Mouse (Mus musculus): Measurements from ENCODE around the gene Clasrp. TPM values are rescaled to one million over a fixed set of nuclear protein-coding genes. Genes with fewer than 3 reads are reported as not detected.

Gene Clasrp
- polyA plus RNA-seq, 2 experiments = 7.5 to 21.3 TPM

- Histone ChIP-seq H3K4me1 (replicated peaks; ENCODE audit: control insufficient read depth in 2 of 2, insufficient read depth in 2 of 2, low read length in 1 of 2) (peaks cover 21 to 34% of the 10 kb centered on the region in 2 experiments), H3K4me3 (ENCODE audit: insufficient read depth in 1 of 2, low read depth in 2 of 2, low read length in 2 of 2) (peak overlapping the region in 1 of 2 experiments; percentile 0; a peak in 2 of 4 replicates), H3K36me3 (replicated peaks; ENCODE audit: control insufficient read depth, insufficient read depth, low read depth) (peaks cover 37% of the 10 kb centered on the region), H3K9ac (replicated peaks) (peak overlapping the region; percentile 40), H3K27ac (peak overlapping the region; percentile 30), H3K27me3 (ENCODE audit: control insufficient read depth, insufficient read depth, low read length) (no peaks in the 10 kb centered on the region), H3K9me3 (ENCODE audit: control insufficient read depth, low read length) (no peaks in the 10 kb centered on the region), H3K4me2 (ENCODE audit: low read depth) (peak overlapping the region; percentile 94)
- no peak for DNase-seq (ENCODE audit: low read depth in 3 of 3, low spot score in 3 of 3)
- TF ChIP-seq EP300 (IDR thresholded peaks at IDR 0.05; ENCODE audit: low read depth) = no peak
- no peak for TF ChIP-seq CTCF (IDR thresholded peaks at IDR 0.05; ENCODE audit: low read depth)
- 0 out of 2 replicates have a peak, but pooled peaks have one; percentile 3 for ATAC-seq (ENCODE audit: insufficient read depth)
- 71% methylated on average over 6 of the region's 6 CpGs for WGBS (ENCODE audit: insufficient replicate concordance)
Measured at GRCm38 (mm10) chr7:19557982-19558900, 46.0 kb downstream of the Clasrp start.

DNA sequence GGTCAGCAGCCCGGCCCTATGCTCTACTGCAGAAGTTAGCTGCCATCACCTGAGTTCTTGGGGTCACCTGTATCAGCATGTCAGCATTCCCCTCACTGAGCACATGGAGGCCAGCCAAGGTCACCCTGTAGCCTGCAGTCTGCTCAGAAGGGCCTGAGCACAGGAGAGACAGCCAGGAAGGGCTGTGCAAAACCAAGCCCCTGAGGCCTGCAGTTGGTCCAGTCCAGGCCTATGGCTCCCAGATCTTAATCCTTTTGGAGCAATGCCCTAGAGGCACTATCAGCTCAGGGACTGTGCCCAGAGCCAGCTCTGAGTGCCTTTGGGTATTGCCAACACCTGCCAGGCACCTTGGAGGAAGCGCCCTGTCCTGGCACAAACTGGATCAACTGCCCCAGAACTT, 47.2 kb downstream of the Clasrp start:
- Histone ChIP-seq H3K36me3 (replicated peaks; ENCODE audit: control insufficient read depth, insufficient read depth, low read depth) (peaks cover 41% of the 10 kb centered on the region), H3K9me3 (ENCODE audit: control insufficient read depth, low read length) (no peaks in the 10 kb centered on the region), H3K4me1 (replicated peaks; ENCODE audit: control insufficient read depth in 2 of 2, insufficient read depth in 2 of 2, low read length in 1 of 2) (peaks cover 15 to 30% of the 10 kb centered on the region in 2 experiments), H3K27me3 (ENCODE audit: control insufficient read depth, insufficient read depth, low read length) (no peaks in the 10 kb centered on the region), H3K4me3 (ENCODE audit: insufficient read depth in 1 of 2, low read depth in 2 of 2, low read length in 2 of 2) (no peak overlapping the region), H3K9ac (replicated peaks) (no peak overlapping the region), H3K27ac (no peak overlapping the region), H3K4me2 (ENCODE audit: low read depth) (no peak overlapping the region)
- 85% methylated on average over 2 of the region's 2 CpGs for WGBS (ENCODE audit: insufficient replicate concordance)
- DNase-seq (ENCODE audit: low read depth in 3 of 3, low spot score in 3 of 3) (no peak), ATAC-seq (ENCODE audit: insufficient read depth) (no peak)
- TF ChIP-seq CTCF (IDR thresholded peaks at IDR 0.05; ENCODE audit: low read depth) = no peak
- no peak for TF ChIP-seq EP300 (IDR thresholded peaks at IDR 0.05; ENCODE audit: low read depth)

DNA sequence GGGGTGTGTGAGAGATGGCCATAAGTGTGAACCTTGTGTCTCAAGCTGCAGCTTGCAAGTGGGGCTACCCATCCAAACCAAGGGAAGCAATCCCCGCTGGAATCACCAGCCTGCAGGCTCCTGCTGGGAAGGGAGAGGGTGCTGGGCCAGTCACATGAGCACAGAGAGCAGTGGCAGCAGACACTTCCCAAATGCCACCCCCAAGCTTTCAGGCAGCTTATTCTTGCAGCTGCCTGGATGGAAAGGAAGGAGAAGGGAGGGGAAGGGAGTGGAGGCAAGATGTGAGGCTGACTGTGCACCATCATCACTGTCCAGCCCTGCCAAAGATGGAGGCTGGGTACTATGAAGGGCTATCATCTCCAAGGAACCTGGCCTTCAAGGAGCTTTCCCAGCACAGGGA, 50.1 kb downstream of the Clasrp start:
- no peaks in the 10 kb centered on the region for H3K27me3 ChIP-seq (ENCODE audit: control insufficient read depth, insufficient read depth, low read length)
- no peak overlapping the region for H3K27ac ChIP-seq
- no peak overlapping the region for H3K4me3 ChIP-seq (ENCODE audit: insufficient read depth in 1 of 2, low read depth in 2 of 2, low read length in 2 of 2)
- WGBS (ENCODE audit: insufficient replicate concordance) = 100% methylated on average over 1 of the region's 1 CpGs
- H3K36me3 ChIP-seq (replicated peaks; ENCODE audit: control insufficient read depth, insufficient read depth, low read depth) = peaks cover 41% of the 10 kb centered on the region
- DNase-seq (ENCODE audit: low read depth in 3 of 3, low spot score in 3 of 3) = no peak
- H3K4me2 ChIP-seq (ENCODE audit: low read depth) = no peak overlapping the region
- ATAC-seq (ENCODE audit: insufficient read depth) = no peak
- H3K9ac ChIP-seq (replicated peaks) = no peak overlapping the region
- TF ChIP-seq CTCF (IDR thresholded peaks at IDR 0.05; ENCODE audit: low read depth) (no peak), EP300 (IDR thresholded peaks at IDR 0.05; ENCODE audit: low read depth) (no peak)
- H3K4me1 ChIP-seq (replicated peaks; ENCODE audit: control insufficient read depth in 2 of 2, insufficient read depth in 2 of 2, low read length in 1 of 2) = peaks cover 10 to 21% of the 10 kb centered on the region in 2 experiments
- no peaks in the 10 kb centered on the region for H3K9me3 ChIP-seq (ENCODE audit: control insufficient read depth, low read length)

GRCm38 (mm10) chr7:19552443-19552842, 51.8 kb downstream of the Clasrp start:
- DNase-seq (ENCODE audit: low read depth in 3 of 3, low spot score in 3 of 3) (no peak), ATAC-seq (ENCODE audit: insufficient read depth) (no peak)
- Histone ChIP-seq H3K9me3 (ENCODE audit: control insufficient read depth, low read length) (no peaks in the 10 kb centered on the region), H3K27me3 (ENCODE audit: control insufficient read depth, insufficient read depth, low read length) (no peaks in the 10 kb centered on the region), H3K4me1 (replicated peaks; ENCODE audit: control insufficient read depth in 2 of 2, insufficient read depth in 2 of 2, low read length in 1 of 2) (peaks cover 0 to 9% of the 10 kb centered on the region in 2 experiments; a peak in 2 of 4 replicates), H3K27ac (no peak overlapping the region), H3K4me2 (ENCODE audit: low read depth) (no peak overlapping the region), H3K9ac (replicated peaks) (no peak overlapping the region), H3K4me3 (ENCODE audit: insufficient read depth in 1 of 2, low read depth in 2 of 2, low read length in 2 of 2) (no peak overlapping the region), H3K36me3 (replicated peaks; ENCODE audit: control insufficient read depth, insufficient read depth, low read depth) (peaks cover 33% of the 10 kb centered on the region)
- TF ChIP-seq EP300 (IDR thresholded peaks at IDR 0.05; ENCODE audit: low read depth) (no peak), CTCF (IDR thresholded peaks at IDR 0.05; ENCODE audit: low read depth) (no peak)
- WGBS (ENCODE audit: insufficient replicate concordance) = 23% methylated on average over 2 of the region's 2 CpGs

GRCm38 (mm10) chr7:19551634-19552033, 52.7 kb downstream of the Clasrp start:
- Histone ChIP-seq H3K4me3 (ENCODE audit: insufficient read depth in 1 of 2, low read depth in 2 of 2, low read length in 2 of 2) (no peak overlapping the region), H3K4me1 (replicated peaks; ENCODE audit: control insufficient read depth in 2 of 2, insufficient read depth in 2 of 2, low read length in 1 of 2) (peaks cover 0 to 9% of the 10 kb centered on the region in 2 experiments; a peak in 3 of 4 replicates), H3K27me3 (ENCODE audit: control insufficient read depth, insufficient read depth, low read length) (no peaks in the 10 kb centered on the region), H3K4me2 (ENCODE audit: low read depth) (no peak overlapping the region), H3K9ac (replicated peaks) (no peak overlapping the region), H3K36me3 (replicated peaks; ENCODE audit: control insufficient read depth, insufficient read depth, low read depth) (peaks cover 27% of the 10 kb centered on the region; the same call in 1 of the 2 replicates), H3K27ac (no peak overlapping the region), H3K9me3 (ENCODE audit: control insufficient read depth, low read length) (no peaks in the 10 kb centered on the region)
- WGBS (ENCODE audit: insufficient replicate concordance) = 82% methylated on average over 5 of the region's 5 CpGs
- DNase-seq (ENCODE audit: low read depth in 3 of 3, low spot score in 3 of 3) (no peak), ATAC-seq (ENCODE audit: insufficient read depth) (no peak)
- TF ChIP-seq EP300 (IDR thresholded peaks at IDR 0.05; ENCODE audit: low read depth) = no peak
- no peak for TF ChIP-seq CTCF (IDR thresholded peaks at IDR 0.05; ENCODE audit: low read depth)
